9 mouse cellular contexts compared by ENCODE assay signal in genomic region chr5:143315514-143315888, GRCm38 (mm10). TPM values are rescaled to one million over a fixed set of nuclear protein-coding genes. Genes with fewer than 3 reads are reported as not detected.
A peak's percentile ranks its signal among the peaks of the same experiment; 100 is the strongest.
DNase-seq lines count a peak whose midpoint lies in the region; ATAC-seq and TF ChIP-seq lines count a peak whose summit lies in the region.
"Had no signal": no experiment of that assay in that cellular context is flagged by ENCODE, and none has a peak within 500 bp of the region (broad histone marks: within the 10 kb centered on the region; RNA-seq: fewer than 3 reads in every experiment).

No protein-coding gene starts in this region.

- peak overlapping the region; percentile 60 for H3K4me3 ChIP-seq in kidney, postnatal 0 days (replicated peaks; ENCODE audit: low read depth, low read length)
- peak overlapping the region; percentile 92 for H3K4me3 ChIP-seq in embryonic facial prominence, embryonic 14.5 days (ENCODE audit: low read depth, low read length)
- peak overlapping the region; percentile 83 for H3K4me3 ChIP-seq in intestine, postnatal 0 days (ENCODE audit: low read depth, low read length)
- peak overlapping the region; percentile 93 for H3K4me3 ChIP-seq in neural tube, embryonic 13.5 days

- H3K9ac ChIP-seq in kidney, postnatal 0 days (ENCODE audit: low read depth, low read length) = peak overlapping the region; percentile 93; the same call in 1 of the 2 replicates
- H3K9ac ChIP-seq in embryonic facial prominence, embryonic 14.5 days (ENCODE audit: low read depth, low read length) = peak overlapping the region; percentile 97
- H3K9ac ChIP-seq in intestine, postnatal 0 days (ENCODE audit: low read depth, low read length) = peak overlapping the region; percentile 95; the same call in 1 of the 2 replicates
- H3K9ac ChIP-seq in neural tube, embryonic 13.5 days = peak overlapping the region; percentile 95

- no peak overlapping the region for H3K27ac ChIP-seq in kidney, postnatal 0 days
- no peak overlapping the region for H3K27ac ChIP-seq in embryonic facial prominence, embryonic 14.5 days (replicated peaks; ENCODE audit: low read depth, low read length)
- H3K27ac ChIP-seq in intestine, postnatal 0 days (ENCODE audit: low read depth, low read length) = no peak overlapping the region
- peak overlapping the region; percentile 98; the same call in 1 of the 2 replicates for H3K27ac ChIP-seq in neural tube, embryonic 13.5 days (replicated peaks)
- H3K27ac ChIP-seq: macrophage had no signal

- H3K27me3 ChIP-seq in kidney, postnatal 0 days (ENCODE audit: insufficient read depth, low read length) = no peaks in the 10 kb centered on the region
- no peaks in the 10 kb centered on the region for H3K27me3 ChIP-seq in embryonic facial prominence, embryonic 14.5 days (replicated peaks; ENCODE audit: control insufficient read depth, insufficient read depth, low read length)
- H3K27me3 ChIP-seq in intestine, postnatal 0 days (replicated peaks; ENCODE audit: control insufficient read depth, insufficient read depth, low read length) = no peaks in the 10 kb centered on the region
- H3K27me3 ChIP-seq in neural tube, embryonic 13.5 days = no peaks in the 10 kb centered on the region

- TF ChIP-seq CTCF in kidney, postnatal 0 days (IDR thresholded peaks at IDR 0.05; ENCODE audit: low read depth) = no peak
- TF ChIP-seq CTCF in intestine, postnatal 0 days (IDR thresholded peaks at IDR 0.05; ENCODE audit: low read depth) = no peak

- H3K9me3 ChIP-seq in kidney, postnatal 0 days (replicated peaks; ENCODE audit: low read length) = no peaks in the 10 kb centered on the region
- no peaks in the 10 kb centered on the region for H3K9me3 ChIP-seq in embryonic facial prominence, embryonic 14.5 days (ENCODE audit: control insufficient read depth, low read length)
- no peaks in the 10 kb centered on the region for H3K9me3 ChIP-seq in intestine, postnatal 0 days (ENCODE audit: control insufficient read depth)
- no peaks in the 10 kb centered on the region for H3K9me3 ChIP-seq in neural tube, embryonic 13.5 days

- WGBS in kidney, postnatal 0 days = 13% methylated on average over 8 of the region's 8 CpGs
- 13% methylated on average over 8 of the region's 8 CpGs for WGBS in embryonic facial prominence, embryonic 14.5 days
- WGBS in intestine, postnatal 0 days = 15% methylated on average over 8 of the region's 8 CpGs
- 16% methylated on average over 8 of the region's 8 CpGs for WGBS in neural tube, embryonic 13.5 days

- peak; percentile 28 for DNase-seq in kidney, postnatal 0 days (ENCODE audit: low spot score)
- DNase-seq in kidney, postnatal 4 days = no peak
- no peak for DNase-seq in embryonic facial prominence, embryonic 14.5 days (ENCODE audit: low spot score)
- no peak for DNase-seq in adrenal gland, postnatal 25 days
- DNase-seq in c-Kit-positive CD71-positive TER-119-positive erythroid progenitor cells, embryonic 14.5 days (ENCODE audit: low spot score) = no peak
- DNase-seq in thymus, postnatal 25 days = no peak

- H3K4me2 ChIP-seq in kidney, postnatal 0 days (ENCODE audit: low read length) = peak overlapping the region; percentile 81
- H3K4me2 ChIP-seq in embryonic facial prominence, embryonic 14.5 days (ENCODE audit: low read depth, low read length) = peak overlapping the region; percentile 54
- peak overlapping the region; percentile 94 for H3K4me2 ChIP-seq in intestine, postnatal 0 days (replicated peaks; ENCODE audit: low read depth)
- H3K4me2 ChIP-seq in neural tube, embryonic 13.5 days = peak overlapping the region; percentile 94

- H3K36me3 ChIP-seq in kidney, postnatal 0 days (ENCODE audit: insufficient read depth, low read length) = peaks cover 36% of the 10 kb centered on the region
- H3K36me3 ChIP-seq in embryonic facial prominence, embryonic 14.5 days (ENCODE audit: control insufficient read depth, insufficient read depth, low read length) = peaks cover 69% of the 10 kb centered on the region
- peaks cover 60% of the 10 kb centered on the region for H3K36me3 ChIP-seq in intestine, postnatal 0 days (ENCODE audit: control insufficient read depth, insufficient read depth)
- peaks cover 74% of the 10 kb centered on the region for H3K36me3 ChIP-seq in neural tube, embryonic 13.5 days

- H3K4me1 ChIP-seq in kidney, postnatal 0 days (replicated peaks; ENCODE audit: insufficient read depth, low read length) = peaks cover 8% of the 10 kb centered on the region; the same call in 1 of the 2 replicates
- H3K4me1 ChIP-seq in embryonic facial prominence, embryonic 14.5 days (ENCODE audit: control insufficient read depth, insufficient read depth, low read length) = peaks cover 12% of the 10 kb centered on the region; the same call in 1 of the 2 replicates
- no peaks in the 10 kb centered on the region for H3K4me1 ChIP-seq in intestine, postnatal 0 days (replicated peaks; ENCODE audit: control insufficient read depth, insufficient read depth, low read length)
- H3K4me1 ChIP-seq in neural tube, embryonic 13.5 days (replicated peaks) = peaks cover 41% of the 10 kb centered on the region

- ATAC-seq in kidney, postnatal 0 days (replicated peaks; ENCODE audit: low FRiP score, low read depth) = no peak; the same call in 1 of the 2 replicates
- peak; percentile 19 for ATAC-seq in embryonic facial prominence, embryonic 14.5 days (ENCODE audit: low read depth)
- ATAC-seq in intestine, postnatal 0 days = 0 out of 2 replicates have a peak, but pooled peaks have one; percentile 1
- no peak for ATAC-seq in neural tube, embryonic 13.5 days (ENCODE audit: low read depth)

RNA-seq across cellular contexts. Expression of gene E130309D02Rik, which starts 0.3 kb away (rescaled TPM):
- polyA plus RNA-seq in kidney, postnatal 0 days (2015; fragmentation: Nextera tagmentation; extraction: Ambion mirVana) = 27.8 and 30.9 TPM in 2 replicates
- 22.6 and 26.1 TPM in 2 replicates for polyA plus RNA-seq in embryonic facial prominence, embryonic 14.5 days (2014; fragmentation: Nextera tagmentation; extraction: Ambion mirVana)
- polyA plus RNA-seq in intestine, postnatal 0 days (2015; fragmentation: Nextera tagmentation; extraction: Ambion mirVana) = 14.7 and 14.9 TPM in 2 replicates
- 35.7 and 38.0 TPM in 2 replicates for polyA plus RNA-seq in neural tube, embryonic 13.5 days (2015; fragmentation: Nextera tagmentation; extraction: Ambion mirVana)
- total RNA-seq in adrenal gland, postnatal 25 days (2021) = 36.5 and 39.8 TPM in 2 replicates

RNA-seq across cellular contexts. Expression of gene Zdhhc4, which starts 13.6 kb away (rescaled TPM):
- polyA plus RNA-seq in kidney, postnatal 0 days (2015; fragmentation: Nextera tagmentation; extraction: Ambion mirVana) = 87.6 and 91.2 TPM in 2 replicates
- polyA plus RNA-seq in embryonic facial prominence, embryonic 14.5 days (2014; fragmentation: Nextera tagmentation; extraction: Ambion mirVana) = 68.3 and 74.7 TPM in 2 replicates
- 46.5 and 52.4 TPM in 2 replicates for polyA plus RNA-seq in intestine, postnatal 0 days (2015; fragmentation: Nextera tagmentation; extraction: Ambion mirVana)
- polyA plus RNA-seq in neural tube, embryonic 13.5 days (2015; fragmentation: Nextera tagmentation; extraction: Ambion mirVana) = 71.3 and 74.0 TPM in 2 replicates
- total RNA-seq in adrenal gland, postnatal 25 days (2021) = 58.7 and 66.5 TPM in 2 replicates

RNA-seq across cellular contexts. Expression of gene Zfp853, which starts 22.1 kb away (rescaled TPM):
- 0.09 and 0.14 TPM in 2 replicates for polyA plus RNA-seq in kidney, postnatal 0 days (2015; fragmentation: Nextera tagmentation; extraction: Ambion mirVana)
- 0.17 and 0.46 TPM in 2 replicates for polyA plus RNA-seq in embryonic facial prominence, embryonic 14.5 days (2014; fragmentation: Nextera tagmentation; extraction: Ambion mirVana)
- polyA plus RNA-seq in intestine, postnatal 0 days (2015; fragmentation: Nextera tagmentation; extraction: Ambion mirVana) = not detected in 2 replicates
- polyA plus RNA-seq in neural tube, embryonic 13.5 days (2015; fragmentation: Nextera tagmentation; extraction: Ambion mirVana) = 0.10 and 0.11 TPM in 2 replicates
- total RNA-seq in adrenal gland, postnatal 25 days (2021) = 0.24 and 0.29 TPM in 2 replicates
- polyA plus RNA-seq: macrophage had no signal

RNA-seq across cellular contexts. Expression of gene Grid2ip, which starts 41.6 kb away (rescaled TPM):
- 0.03 TPM in 1 of 2 replicates, not detected in the other for polyA plus RNA-seq in kidney, postnatal 0 days (2015; fragmentation: Nextera tagmentation; extraction: Ambion mirVana)
- 0.51 and 0.87 TPM in 2 replicates for polyA plus RNA-seq in embryonic facial prominence, embryonic 14.5 days (2014; fragmentation: Nextera tagmentation; extraction: Ambion mirVana)
- polyA plus RNA-seq in intestine, postnatal 0 days (2015; fragmentation: Nextera tagmentation; extraction: Ambion mirVana) = 0.04 and 0.10 TPM in 2 replicates
- 0.54 TPM in 1 of 2 replicates, not detected in the other for polyA plus RNA-seq in neural tube, embryonic 13.5 days (2015; fragmentation: Nextera tagmentation; extraction: Ambion mirVana)
- total RNA-seq in adrenal gland, postnatal 25 days (2021) = 0.73 and 0.95 TPM in 2 replicates
- polyA plus RNA-seq: macrophage had no signal

RNA-seq across cellular contexts. Expression of gene Zfp316, which starts 45.7 kb away (rescaled TPM):
- polyA plus RNA-seq in kidney, postnatal 0 days (2015; fragmentation: Nextera tagmentation; extraction: Ambion mirVana) = 3.1 and 3.4 TPM in 2 replicates
- polyA plus RNA-seq in embryonic facial prominence, embryonic 14.5 days (2014; fragmentation: Nextera tagmentation; extraction: Ambion mirVana) = 1.4 and 2.1 TPM in 2 replicates
- 0.81 and 0.86 TPM in 2 replicates for polyA plus RNA-seq in intestine, postnatal 0 days (2015; fragmentation: Nextera tagmentation; extraction: Ambion mirVana)
- 10.1 and 10.5 TPM in 2 replicates for polyA plus RNA-seq in neural tube, embryonic 13.5 days (2015; fragmentation: Nextera tagmentation; extraction: Ambion mirVana)
- 7.4 and 11.6 TPM in 2 replicates for total RNA-seq in adrenal gland, postnatal 25 days (2021)

Comparison
In these comparisons a context has a peak if more than half of its experiments do, and no peak if none do; other contexts are left out.
1. ATAC-seq: peak in embryonic facial prominence, embryonic 14.5 days (single experiment) and intestine, postnatal 0 days (single experiment); none in kidney, postnatal 0 days (single experiment) and neural tube, embryonic 13.5 days (single experiment).
2. Peak in every context shown above with its lines, with median percentiles within 50 percentile points of each other: H3K4me2 ChIP-seq, H3K4me3 ChIP-seq and H3K9ac ChIP-seq.